Mouse (Mus musculus) cerebellum, adult 2 months (tissue): ENCODE data around the gene Twsg1.

Source experiments
- CTCF ChIP-seq: fragments of 200-500 bp; IDR thresholded peaks from 2 replicates; pipeline ENCODE4 v1.5.1; 2011; ENCODE audit warnings: low read depth, mild to moderate bottlenecking, control low read depth, low read length, moderate library complexity, borderline replicate concordance; ENCODE audit not compliant: insufficient read depth
- POLR2A ChIP-seq: fragments of 200-500 bp; IDR thresholded peaks from 2 replicates; pipeline ENCODE4 v1.6.1; 2011; ENCODE audit warnings: low read length, control low read depth, borderline replicate concordance; ENCODE audit not compliant: insufficient read depth

GRCm38 (mm10) chr17:65906895-65907401 is 44.1 kb downstream of the Twsg1 start:
- TF ChIP-seq POLR2A (no peak), CTCF (no peak)
